Comparison of ENCODE assay signal across 23 mouse cellular contexts in genomic region chr13:107238364-107239034, GRCm38 (mm10).
A peak's percentile ranks its signal among the peaks of the same experiment; 100 is the strongest.
DNase-seq lines count a peak whose midpoint lies in the region; ATAC-seq and TF ChIP-seq lines count a peak whose summit lies in the region.
"Had no signal": no experiment of that assay in that cellular context is flagged by ENCODE, and none has a peak within 500 bp of the region (broad histone marks: within the 10 kb centered on the region; RNA-seq: fewer than 3 reads in every experiment).

No protein-coding gene starts in this region.

- no peak overlapping the region for H3K9ac ChIP-seq in kidney, embryonic 14.5 days (ENCODE audit: low read depth, low read length)
- H3K9ac ChIP-seq in stomach, postnatal 0 days (ENCODE audit: low read length), result no peak overlapping the region
- H3K9ac ChIP-seq: embryonic facial prominence, embryonic 15.5 days; forebrain, postnatal 0 days; hindbrain, embryonic 15.5 days; limb, embryonic 12.5 days; liver, embryonic 12.5 days had no signal

- no peaks in the 10 kb centered on the region for H3K27me3 ChIP-seq in kidney, embryonic 14.5 days (ENCODE audit: control insufficient read depth, insufficient read depth, low read length)
- H3K27me3 ChIP-seq in stomach, postnatal 0 days (ENCODE audit: control insufficient read depth, insufficient read depth, low read length), result no peaks in the 10 kb centered on the region
- H3K27me3 ChIP-seq: embryonic facial prominence, embryonic 15.5 days; hindbrain, embryonic 15.5 days; limb, embryonic 12.5 days; liver, embryonic 12.5 days had no signal

- H3K4me2 ChIP-seq in kidney, embryonic 14.5 days (replicated peaks; ENCODE audit: low read depth, low read length), result no peak overlapping the region
- H3K4me2 ChIP-seq in stomach, postnatal 0 days (replicated peaks; ENCODE audit: low read depth), result no peak overlapping the region; the same call in 1 of the 2 replicates
- H3K4me2 ChIP-seq: embryonic facial prominence, embryonic 15.5 days; hindbrain, embryonic 15.5 days; limb, embryonic 12.5 days; liver, embryonic 12.5 days; midbrain, embryonic 11.5 days had no signal

- no peaks in the 10 kb centered on the region for H3K36me3 ChIP-seq in kidney, embryonic 14.5 days (ENCODE audit: control insufficient read depth, insufficient read depth, low read length)
- H3K36me3 ChIP-seq in stomach, postnatal 0 days (ENCODE audit: control insufficient read depth, insufficient read depth, low read length), result no peaks in the 10 kb centered on the region
- H3K36me3 ChIP-seq: embryonic facial prominence, embryonic 15.5 days; G1E; hindbrain, embryonic 15.5 days; limb, embryonic 12.5 days; liver, embryonic 12.5 days had no signal

- intact Hi-C loops in gastrocnemius, adult 2 months (cut with DNase I), result no loop called here

- 34% methylated on average over 9 of the region's 9 CpGs for WGBS in kidney, embryonic 14.5 days
- 25% methylated on average over 9 of the region's 9 CpGs for WGBS in stomach, postnatal 0 days

- H3K4me3 ChIP-seq in kidney, embryonic 14.5 days (ENCODE audit: low read length), result no peak overlapping the region
- H3K4me3 ChIP-seq in stomach, postnatal 0 days (ENCODE audit: low read depth, low read length), result no peak overlapping the region
- no peak overlapping the region for H3K4me3 ChIP-seq in gastrocnemius, adult 2 months
- H3K4me3 ChIP-seq: embryonic facial prominence, embryonic 15.5 days; hindbrain, embryonic 15.5 days; limb, embryonic 12.5 days; liver, embryonic 12.5 days had no signal

- DNase-seq in kidney, adult 8-10 months, result no peak
- peak; percentile 6 for DNase-seq in urinary bladder, postnatal 14 days (ENCODE audit: low spot score)
- no peak for DNase-seq in urinary bladder, adult 18-20 months (ENCODE audit: low spot score in 2 of 2)
- DNase-seq in lung, postnatal 10 days, result peak; percentile 28
- no peak for DNase-seq in stomach, postnatal 0 days (ENCODE audit: low spot score)
- no peak for DNase-seq in gastrocnemius, adult 2 months
- no peak for DNase-seq in spleen, postnatal 10 days (ENCODE audit: low spot score in 2 of 2)
- DNase-seq: adrenal gland, postnatal 10 days; cerebellum, adult 9-10 months; heart, adult 11 months; heart, postnatal 36 days; layer of hippocampus, adult 9-11 months; retina, postnatal 1 day; thymus, postnatal 36 days had no signal

- TF ChIP-seq EP300 in stomach, postnatal 0 days (optimal IDR thresholded peaks at IDR 0.05), result peak; percentile 41

- H3K9me3 ChIP-seq in kidney, embryonic 14.5 days (ENCODE audit: control insufficient read depth, low read length), result no peaks in the 10 kb centered on the region
- H3K9me3 ChIP-seq in stomach, postnatal 0 days (ENCODE audit: control insufficient read depth, low read length), result no peaks in the 10 kb centered on the region
- H3K9me3 ChIP-seq: embryonic facial prominence, embryonic 15.5 days; G1E; hindbrain, embryonic 15.5 days; liver, embryonic 12.5 days had no signal

- H3K4me1 ChIP-seq in kidney, embryonic 14.5 days (ENCODE audit: control insufficient read depth, insufficient read depth, low read length), result no peaks in the 10 kb centered on the region
- no peaks in the 10 kb centered on the region; the same call in 1 of the 2 replicates for H3K4me1 ChIP-seq in stomach, postnatal 0 days (replicated peaks; ENCODE audit: control insufficient read depth, insufficient read depth)
- H3K4me1 ChIP-seq: embryonic facial prominence, embryonic 15.5 days; hindbrain, embryonic 15.5 days; limb, embryonic 12.5 days; liver, embryonic 12.5 days had no signal

- TF ChIP-seq CTCF in stomach, postnatal 0 days (IDR thresholded peaks at IDR 0.05; ENCODE audit: low read depth), result no peak
- TF ChIP-seq CTCF in gastrocnemius, adult 2 months (IDR thresholded peaks at IDR 0.05), result no peak

- peak; percentile 65 for ATAC-seq in kidney, embryonic 14.5 days (ENCODE audit: low FRiP score, low TSS enrichment)
- ATAC-seq in stomach, postnatal 0 days (ENCODE audit: low FRiP score, low TSS enrichment), result peak; percentile 86
- ATAC-seq: activated CD4-positive, CD25-positive, alpha-beta regulatory T cell, adult 4 months; liver, embryonic 12.5 days had no signal

- H3K27ac ChIP-seq in kidney, embryonic 14.5 days (ENCODE audit: low read depth, low read length), result no peak overlapping the region
- peak overlapping the region; percentile 69 for H3K27ac ChIP-seq in stomach, postnatal 0 days (replicated peaks)
- no peak overlapping the region for H3K27ac ChIP-seq in gastrocnemius, adult 2 months
- H3K27ac ChIP-seq: embryonic facial prominence, embryonic 15.5 days; hindbrain, embryonic 15.5 days; limb, embryonic 12.5 days; liver, embryonic 12.5 days had no signal

Comparison
In these comparisons a context has a peak if more than half of its experiments do, and no peak if none do; other contexts are left out.
1. DNase-seq: peak in urinary bladder, postnatal 14 days (single experiment) and lung, postnatal 10 days (single experiment); none in kidney, adult 8-10 months (0 of 2), urinary bladder, adult 18-20 months (0 of 2), stomach, postnatal 0 days (single experiment), gastrocnemius, adult 2 months (single experiment) and spleen, postnatal 10 days (0 of 2).